Mouse (Mus musculus) intestine, embryonic 14.5 days (tissue): ENCODE measurements around the gene Ccdc180. TPM values are rescaled to one million over a fixed set of nuclear protein-coding genes. Genes with fewer than 3 reads are reported as not detected.
A peak's percentile ranks its signal among the peaks of the same experiment; 100 is the strongest.

ENCODE experiments used
- ATAC-seq: fragments of 200-750 bp; cut with Nextera tagmentation; replicated peaks from 2 replicates; pipeline ENCODE4 v1.8.0; 2017; ENCODE audit warnings: low read depth, moderate number of reproducible peaks, moderate TSS enrichment, moderate library complexity; ENCODE audit not compliant: low FRiP score, low TSS enrichment
- DNase-seq: peaks from one replicate; pipeline ENCODE4 v3.0.0-alpha.2; 2018; ENCODE audit warnings: low spot score
- H3K27ac ChIP-seq: fragments of 300-500 bp; sonication (generic); 2 replicates; pipeline ENCODE4 v1.5.1; 2014; ENCODE audit warnings: low read depth, mild to moderate bottlenecking, control low read depth
- H3K27me3 ChIP-seq: fragments of 300-500 bp; sonication (generic); replicated peaks from 2 replicates; pipeline ENCODE4 v1.6.1; 2014; ENCODE audit warnings: low read length, control low read depth; ENCODE audit not compliant: control insufficient read depth, insufficient read depth
- H3K36me3 ChIP-seq: fragments of 300-500 bp; sonication (generic); 2 replicates; pipeline ENCODE4 v1.6.1; 2014; ENCODE audit warnings: low read length, control low read depth; ENCODE audit not compliant: control insufficient read depth, insufficient read depth
- H3K4me1 ChIP-seq: fragments of 300-500 bp; sonication (generic); replicated peaks from 2 replicates; pipeline ENCODE4 v1.6.1; 2014; ENCODE audit warnings: low read length, control low read depth, mixed read lengths; ENCODE audit not compliant: control insufficient read depth, insufficient read depth
- H3K4me2 ChIP-seq: fragments of 300-500 bp; sonication (generic); 2 replicates; pipeline ENCODE4 v1.6.1; 2014; ENCODE audit warnings: low read length
- H3K4me3 ChIP-seq: fragments of 300-500 bp; sonication (generic); 2 replicates; pipeline ENCODE4 v1.5.1; 2014; ENCODE audit warnings: low read depth, low read length, control low read depth, mixed read lengths
- H3K9ac ChIP-seq: fragments of 300-500 bp; sonication (generic); 2 replicates; pipeline ENCODE4 v1.6.1; 2014; ENCODE audit warnings: mild to moderate bottlenecking, low read length
- H3K9me3 ChIP-seq: fragments of 300-500 bp; sonication (generic); 2 replicates; pipeline ENCODE4 v1.6.1; 2016; ENCODE audit warnings: low read length, control low read depth; ENCODE audit not compliant: control insufficient read depth
- WGBS: fragments of 180-500 bp; shearing (Covaris S2); extraction: QIAGEN DNeasy Blood & Tissue Kit; methylation state at CpG from one replicate; pipeline ENCODE4 v1.1.7; 2014; 5-methylcytosine and 5-hydroxymethylcytosine counted together
- polyA plus RNA-seq: library from polyadenylated mRNA; unstranded; fragments of >200 nt; fragmentation: Nextera tagmentation; extraction: Ambion mirVana; gene quantifications from 2 replicates; pipeline ENCODE4 v1.2.1, GENCODE M21; 2014

Gene Ccdc180
- polyA plus RNA-seq, 1 experiment from 2014 or later, result 0.04 TPM

DNA sequence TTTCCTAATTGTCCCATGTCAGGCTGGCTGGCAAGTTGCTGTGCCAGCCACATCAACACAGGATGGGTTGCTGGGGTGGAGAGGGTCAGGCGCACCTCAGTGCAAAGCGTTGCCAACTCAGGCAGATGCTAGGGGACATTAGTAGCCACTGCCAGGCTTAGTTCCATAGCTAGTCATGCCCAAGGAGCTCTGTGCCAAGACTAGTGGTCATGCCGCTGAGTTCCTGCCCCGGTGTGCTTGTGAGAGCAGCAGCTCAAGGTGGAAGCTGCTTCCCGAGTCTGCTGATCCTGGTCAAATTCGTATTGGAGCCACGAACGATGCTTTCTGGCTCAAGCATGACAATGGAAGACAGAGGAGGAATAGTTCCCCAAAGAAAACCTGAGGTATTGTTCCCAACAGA is 66.0 kb downstream of the Ccdc180 start:
- H3K4me1 ChIP-seq, result no peaks in the 10 kb centered on the region
- no peaks in the 10 kb centered on the region for H3K9me3 ChIP-seq
- no peaks in the 10 kb centered on the region for H3K36me3 ChIP-seq
- no peaks in the 10 kb centered on the region for H3K27me3 ChIP-seq
- ATAC-seq (no peak), DNase-seq (no peak)
- H3K4me2 ChIP-seq, result no peak overlapping the region
- WGBS, result 94% methylated on average over 8 of the region's 8 CpGs
- no peak overlapping the region for H3K27ac ChIP-seq
- no peak overlapping the region for H3K4me3 ChIP-seq
- no peak overlapping the region for H3K9ac ChIP-seq

GRCm38 (mm10) chr4:45956706-45957105 is 66.6 kb downstream of the Ccdc180 start:
- H3K4me3 ChIP-seq, result no peak overlapping the region
- H3K27ac ChIP-seq, result no peak overlapping the region
- no peak overlapping the region for H3K9ac ChIP-seq
- no peaks in the 10 kb centered on the region for H3K27me3 ChIP-seq
- 95% methylated on average over 4 of the region's 4 CpGs for WGBS
- no peaks in the 10 kb centered on the region for H3K9me3 ChIP-seq
- H3K4me1 ChIP-seq, result no peaks in the 10 kb centered on the region
- H3K4me2 ChIP-seq, result no peak overlapping the region
- DNase-seq, result no peak
- no peaks in the 10 kb centered on the region for H3K36me3 ChIP-seq
- ATAC-seq, result no peak

- Histone ChIP-seq H3K27ac (peak within 1 kb of the TSS; percentile 65), H3K4me3 (no peak within 1 kb of the TSS)
- WGBS, result 62% methylated on average over 10 of the region's 10 CpGs
Measured at GRCm38 (mm10) chr4:45964771-45965439, 74.8 kb downstream of the Ccdc180 start, which contains the start of gene Tdrd7. TSS of gene Tdrd7 (plus strand) at chr4:45965334.

DNA sequence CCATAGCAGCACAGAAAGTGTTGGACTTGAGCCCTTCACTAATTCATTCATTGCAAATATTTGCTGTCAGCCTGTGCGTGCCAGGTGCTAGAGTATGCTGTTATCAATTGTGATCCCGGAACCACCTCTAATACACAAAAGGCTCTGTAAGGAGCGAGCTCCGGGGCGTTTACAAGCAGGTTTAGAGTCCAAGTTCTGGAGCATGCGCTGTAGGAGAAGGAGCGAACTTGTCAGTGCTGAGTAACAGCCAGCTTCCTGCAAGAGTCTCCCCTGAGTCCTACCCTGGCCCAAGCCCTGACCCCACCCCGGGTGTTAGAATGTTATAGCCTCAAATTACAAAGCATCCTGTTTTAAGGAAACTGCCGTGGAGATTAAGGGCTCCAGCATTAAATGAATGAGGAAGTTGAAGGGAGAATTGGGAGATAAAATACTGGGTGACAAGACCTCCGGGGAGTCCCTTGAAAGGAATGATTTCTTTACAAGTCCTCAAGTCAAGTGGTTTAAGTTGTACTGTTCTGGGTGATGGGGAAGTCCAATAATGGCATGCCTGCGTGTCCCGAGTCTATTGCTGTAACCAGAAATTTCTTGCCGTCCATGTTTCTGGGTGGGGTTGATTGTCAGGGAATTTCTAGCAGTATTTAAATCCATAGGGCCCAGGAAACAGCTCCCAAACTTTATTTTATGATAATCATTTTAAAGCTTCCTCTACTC is 75.8 kb downstream of the Ccdc180 start:
- 28% methylated on average over 13 of the region's 13 CpGs for WGBS
- peak overlapping the region; percentile 12 for H3K4me2 ChIP-seq
- no peaks in the 10 kb centered on the region for H3K9me3 ChIP-seq
- no peaks in the 10 kb centered on the region for H3K36me3 ChIP-seq
- peaks cover 8% of the 10 kb centered on the region for H3K4me1 ChIP-seq
- DNase-seq, result peak; percentile 70
- peak overlapping the region; percentile 65; the same call in 1 of the 2 replicates for H3K27ac ChIP-seq
- H3K9ac ChIP-seq, result no peak overlapping the region
- no peaks in the 10 kb centered on the region for H3K27me3 ChIP-seq
- peak; percentile 77 for ATAC-seq
- no peak overlapping the region for H3K4me3 ChIP-seq

More at GRCm38 (mm10) chr4:45964771-45965439, 74.8 kb downstream of the Ccdc180 start, which contains the start of gene Tdrd7:
- Histone ChIP-seq H3K4me1 (peaks cover 8% of the 10 kb centered on the region), H3K36me3 (no peaks in the 10 kb centered on the region), H3K4me2 (peak within 1 kb of the TSS; percentile 12), H3K9ac (no peak within 1 kb of the TSS), H3K27me3 (no peaks in the 10 kb centered on the region), H3K9me3 (no peaks in the 10 kb centered on the region)
- no peak for DNase-seq
- ATAC-seq, result no peak

DNA sequence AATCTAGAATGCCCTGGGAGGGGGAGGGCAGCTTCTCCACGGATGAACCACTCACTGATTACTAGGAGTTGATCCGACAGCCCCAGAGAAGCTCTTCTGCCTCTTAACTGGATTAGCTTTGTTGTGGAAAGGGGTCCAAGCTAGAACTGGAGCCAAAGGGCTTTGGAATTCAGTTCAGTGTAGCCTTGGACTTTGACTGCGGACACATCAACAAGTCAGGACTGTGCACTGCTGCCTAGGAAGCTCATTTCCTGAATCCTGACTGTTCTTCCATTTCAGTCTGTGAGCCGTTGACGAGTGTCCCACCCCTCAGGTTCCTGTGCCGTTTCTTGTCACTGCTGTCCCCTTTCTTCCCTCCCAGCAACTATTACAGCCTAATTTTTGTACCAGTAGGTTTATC is 76.6 kb downstream of the Ccdc180 start:
- no peak overlapping the region for H3K9ac ChIP-seq
- H3K9me3 ChIP-seq, result no peaks in the 10 kb centered on the region
- H3K27ac ChIP-seq, result 0 out of 2 replicates have a peak overlapping the region, but pooled peaks have one; percentile 52
- H3K4me3 ChIP-seq, result no peak overlapping the region
- peaks cover 8% of the 10 kb centered on the region for H3K4me1 ChIP-seq
- DNase-seq, result no peak
- H3K27me3 ChIP-seq, result no peaks in the 10 kb centered on the region
- WGBS, result 37% methylated on average over 6 of the region's 6 CpGs
- ATAC-seq, result no peak
- H3K36me3 ChIP-seq, result no peaks in the 10 kb centered on the region
- H3K4me2 ChIP-seq, result no peak overlapping the region

DNA sequence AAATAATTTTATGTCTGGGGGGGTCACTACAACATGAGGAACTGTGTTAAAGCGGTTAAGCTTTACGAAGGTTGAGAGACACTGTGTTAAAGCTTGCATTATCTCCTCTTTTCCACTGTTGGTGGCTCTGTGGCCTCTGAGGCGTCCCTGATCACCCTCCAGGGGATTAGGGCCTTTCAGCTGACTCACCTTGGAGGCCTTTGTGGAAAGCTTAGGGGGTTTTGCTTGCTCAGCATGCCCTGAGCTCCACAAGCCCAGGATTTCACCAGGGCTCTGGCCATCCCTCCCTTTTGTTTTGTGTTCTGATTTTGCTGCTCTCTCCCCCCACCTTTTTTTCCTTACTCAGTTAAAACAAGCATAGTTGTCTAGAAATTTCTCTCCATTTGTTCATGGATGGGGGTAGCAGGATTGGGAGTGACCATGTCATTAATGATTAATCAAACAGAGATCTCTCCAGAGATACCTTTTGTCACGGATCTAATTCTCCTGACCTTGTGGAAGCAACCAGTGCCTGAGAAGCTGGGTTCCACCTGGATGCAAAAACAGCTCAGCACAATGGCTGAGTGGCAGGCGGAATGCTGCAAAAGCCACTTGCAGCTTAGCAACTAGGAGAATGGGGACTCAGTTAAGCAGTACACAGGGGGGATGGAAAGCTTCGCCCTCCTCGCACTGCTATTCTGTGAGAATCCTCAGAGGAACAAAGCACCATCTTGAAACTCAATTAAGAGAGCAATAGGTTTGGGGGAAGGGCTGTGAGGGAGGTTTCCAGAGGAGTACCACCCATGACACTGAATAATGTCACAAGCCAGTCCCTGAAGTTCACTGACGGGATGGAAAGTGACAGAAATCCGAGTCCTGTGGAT is 77.6 kb downstream of the Ccdc180 start:
- DNase-seq (no peak), ATAC-seq (no peak)
- WGBS, result 53% methylated on average over 9 of the region's 9 CpGs

GRCm38 (mm10) chr4:45969051-45969450 is 78.9 kb downstream of the Ccdc180 start:
- DNase-seq, result no peak
- H3K4me1 ChIP-seq, result peaks cover 12% of the 10 kb centered on the region
- H3K36me3 ChIP-seq, result no peaks in the 10 kb centered on the region
- WGBS, result 77% methylated on average over 2 of the region's 2 CpGs
- no peak overlapping the region for H3K4me3 ChIP-seq
- H3K27me3 ChIP-seq, result peaks cover 7% of the 10 kb centered on the region; the same call in 1 of the 2 replicates
- H3K27ac ChIP-seq, result no peak overlapping the region
- ATAC-seq, result no peak
- H3K9ac ChIP-seq, result no peak overlapping the region
- H3K9me3 ChIP-seq, result no peaks in the 10 kb centered on the region
- H3K4me2 ChIP-seq, result no peak overlapping the region

More for the DNA sequence above, 77.6 kb downstream of the Ccdc180 start:
- H3K4me1 ChIP-seq, result peaks cover 8% of the 10 kb centered on the region
- no peak overlapping the region for H3K27ac ChIP-seq
- H3K4me3 ChIP-seq, result no peak overlapping the region
- H3K9me3 ChIP-seq, result no peaks in the 10 kb centered on the region
- H3K4me2 ChIP-seq, result no peak overlapping the region
- H3K27me3 ChIP-seq, result no peaks in the 10 kb centered on the region
- no peak overlapping the region for H3K9ac ChIP-seq
- no peaks in the 10 kb centered on the region for H3K36me3 ChIP-seq

DNA sequence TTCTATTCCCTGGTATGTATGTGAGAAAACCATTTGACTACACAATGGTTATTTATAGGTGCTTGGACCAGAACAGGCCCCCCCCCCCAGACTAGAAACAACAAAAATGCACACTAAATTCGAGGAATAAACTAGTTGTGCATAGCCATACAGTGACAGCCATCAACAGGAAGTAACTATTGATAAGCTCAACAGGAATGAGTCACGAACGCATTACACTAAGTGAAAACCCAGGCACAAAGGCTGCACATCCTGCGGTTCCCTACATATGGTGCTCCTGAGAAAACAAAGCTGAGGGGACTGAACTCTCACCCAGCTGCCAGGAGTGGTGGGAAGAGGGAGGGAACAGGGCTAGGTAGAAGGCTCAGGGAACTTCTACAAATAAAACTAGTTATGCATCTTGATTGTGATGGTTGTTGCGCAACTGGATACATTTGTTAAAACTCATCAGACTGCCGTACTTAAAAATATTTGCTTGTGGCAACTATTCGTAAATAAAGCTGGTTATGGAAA is 80.0 kb downstream of the Ccdc180 start:
- no peak for ATAC-seq
- Histone ChIP-seq H3K4me1 (peaks cover 12% of the 10 kb centered on the region), H3K9me3 (no peaks in the 10 kb centered on the region), H3K36me3 (no peaks in the 10 kb centered on the region), H3K27me3 (peaks cover 7% of the 10 kb centered on the region; the same call in 1 of the 2 replicates), H3K4me3 (no peak overlapping the region), H3K27ac (no peak overlapping the region), H3K9ac (no peak overlapping the region), H3K4me2 (no peak overlapping the region)
- WGBS, result 76% methylated on average over 7 of the region's 7 CpGs
- no peak for DNase-seq
